Mouse (Mus musculus) erythroblast, embryonic 14.5 days (primary cell): ENCODE results near the gene Prokr2.

ENCODE experiments used
- GATA1 ChIP-seq: IDR thresholded peaks from 2 replicates; pipeline ENCODE4 v1.6.1; 2012; ENCODE audit warnings: low read length, inconsistent platforms, mixed read lengths
- TAL1 ChIP-seq: IDR thresholded peaks from 3 replicates; pipeline ENCODE4 v1.6.1; 2012; ENCODE audit warnings: low read length, inconsistent platforms, mixed read lengths

DNA sequence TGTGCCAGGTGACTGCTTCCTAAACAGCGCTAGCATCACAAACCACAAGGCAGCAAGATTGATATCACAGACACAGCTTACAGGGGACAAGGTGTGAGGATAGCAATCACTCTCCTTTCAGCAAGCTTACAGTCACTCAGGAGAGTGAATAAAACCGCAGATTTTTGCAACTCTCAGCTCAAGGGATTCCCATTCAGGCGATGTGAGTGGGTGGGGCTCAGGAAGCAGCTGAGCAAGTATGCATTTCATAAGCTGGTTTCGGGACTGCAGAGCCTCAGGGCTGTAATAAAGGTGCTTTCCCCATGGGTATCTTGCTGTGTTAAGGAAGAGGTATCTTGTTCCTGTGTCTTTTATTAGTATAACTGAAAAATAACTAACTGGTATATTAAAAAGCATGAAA is 5.6 kb downstream of the Prokr2 start:
- no peak for TF ChIP-seq TAL1
- no peak for TF ChIP-seq GATA1
